Mouse (Mus musculus): ENCODE results near the gene C1qb.

The C1qb gene

GRCm38 (mm10) chr4:136842033-136842432 is 44.0 kb downstream of the C1qb start:
- DNase-seq: no peak

DNA sequence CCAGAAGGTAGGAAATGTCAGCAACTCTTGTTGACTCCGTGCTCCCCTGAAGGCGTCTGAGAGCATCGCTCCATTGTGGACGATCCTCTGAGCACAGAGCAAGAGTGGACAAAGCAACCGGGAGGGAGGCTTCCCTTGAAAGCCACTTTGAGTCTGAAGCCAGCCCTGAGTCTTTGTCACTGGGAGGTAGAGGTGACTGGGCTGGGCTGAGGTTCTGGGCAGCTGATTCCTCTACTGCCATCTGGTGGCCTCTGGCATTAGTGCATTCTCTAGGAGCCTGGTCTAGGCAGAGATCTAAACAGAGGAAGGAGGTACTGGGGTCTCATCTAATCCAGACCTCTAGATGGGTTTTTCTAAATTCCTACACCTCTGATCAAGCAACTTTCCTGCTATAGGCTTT is 44.9 kb downstream of the C1qb start:
- DNase-seq: peak; percentile 86

GRCm38 (mm10) chr4:136838462-136838861 is 47.5 kb downstream of the C1qb start:
- DNase-seq: no peak

- DNase-seq: no peak
Measured at GRCm38 (mm10) chr4:136838026-136838425, 48.0 kb downstream of the C1qb start.

- DNase-seq: no peak
Measured at GRCm38 (mm10) chr4:136836387-136836931, 49.5 kb downstream of the C1qb start.

DNA sequence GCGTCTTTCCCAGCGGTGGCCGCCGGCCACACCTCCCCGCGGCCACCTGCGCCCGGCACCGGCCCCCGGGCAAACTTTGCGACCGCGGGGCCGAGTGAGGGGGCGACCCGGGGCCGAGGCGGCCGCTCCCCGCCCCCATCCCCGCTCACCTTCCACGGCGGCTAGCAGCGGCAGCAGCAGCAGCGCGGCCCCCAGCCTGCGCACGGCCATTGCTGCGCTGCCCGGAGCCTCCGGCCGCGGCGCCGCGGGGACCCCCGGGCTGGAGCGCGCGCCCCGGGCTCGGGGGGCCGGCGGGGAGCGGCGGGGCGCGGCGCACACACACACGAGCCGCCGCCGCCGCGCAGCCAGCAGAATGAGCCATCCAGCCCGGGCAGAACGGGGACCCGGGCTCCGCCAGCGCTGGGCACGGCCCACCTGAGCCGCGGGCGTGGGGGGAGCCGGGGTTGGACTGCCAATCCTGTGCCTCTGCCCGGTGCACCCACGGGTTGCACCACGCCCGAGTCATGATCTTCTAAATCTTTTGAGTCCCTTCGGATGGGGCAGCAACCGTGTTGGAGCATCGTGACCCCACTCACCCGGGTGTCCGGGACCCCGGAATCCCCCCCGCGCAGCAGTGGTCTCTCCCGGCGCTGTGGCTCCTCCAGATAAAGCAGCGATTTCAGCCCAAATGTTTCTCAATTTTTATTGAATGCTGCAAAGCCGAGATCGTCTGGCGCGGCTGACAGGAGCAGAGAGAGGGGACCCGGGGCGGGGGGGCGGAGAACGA is 50.2 kb downstream of the C1qb start, which contains the start of gene Ephb2:
Gene Ephb2 (minus strand): TSS at position 368 of the 766 bp plus-strand sequence.
- peak; percentile 83 for DNase-seq

DNA sequence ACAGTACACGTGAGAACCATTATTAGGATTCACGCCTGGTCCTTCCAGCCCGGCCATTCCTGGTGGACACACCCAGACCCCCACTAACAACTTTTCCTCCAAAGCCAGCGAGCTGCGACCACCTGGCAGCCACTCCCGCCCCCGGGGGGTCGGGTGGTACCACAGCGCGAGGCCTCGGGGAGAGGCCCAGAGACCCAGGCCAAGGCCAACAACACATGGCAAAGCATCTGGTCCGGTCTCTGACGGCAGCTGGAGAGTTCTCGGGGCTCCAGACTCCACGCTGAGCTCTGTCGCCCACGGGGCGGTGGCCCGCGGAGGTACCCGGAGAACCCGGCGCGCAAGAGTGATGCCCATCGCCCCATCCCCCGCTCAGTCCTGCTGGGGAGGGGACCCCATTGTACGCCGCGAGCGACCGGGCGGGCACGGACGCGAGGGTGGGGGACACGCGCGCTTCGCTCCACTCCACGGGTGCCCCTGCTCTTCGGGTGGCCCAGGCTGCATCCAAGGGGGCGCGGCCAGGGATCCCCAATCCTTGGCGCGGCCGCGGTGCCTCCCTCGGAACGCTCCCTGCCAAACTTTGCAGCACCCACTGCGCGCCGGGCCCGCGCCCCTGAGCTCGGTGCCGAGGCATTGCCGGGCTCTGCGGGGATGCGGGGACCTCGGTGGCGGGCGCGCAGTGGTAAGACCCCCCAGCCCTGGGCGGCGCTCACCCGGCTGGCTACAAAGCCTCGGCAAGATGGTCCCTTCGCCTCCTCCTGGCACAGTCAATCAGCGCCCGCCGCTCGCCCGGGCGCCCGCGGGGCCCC is 51.0 kb downstream of the C1qb start:
- DNase-seq: peak; percentile 41

- DNase-seq: no peak
Measured at GRCm38 (mm10) chr4:136834439-136834814, 51.6 kb downstream of the C1qb start.

GRCm38 (mm10) chr4:136833619-136834351 is 52.2 kb downstream of the C1qb start:
- no peak for DNase-seq

- DNase-seq: peak; percentile 54
Measured at GRCm38 (mm10) chr4:136832559-136833232, 53.3 kb downstream of the C1qb start.

DNA sequence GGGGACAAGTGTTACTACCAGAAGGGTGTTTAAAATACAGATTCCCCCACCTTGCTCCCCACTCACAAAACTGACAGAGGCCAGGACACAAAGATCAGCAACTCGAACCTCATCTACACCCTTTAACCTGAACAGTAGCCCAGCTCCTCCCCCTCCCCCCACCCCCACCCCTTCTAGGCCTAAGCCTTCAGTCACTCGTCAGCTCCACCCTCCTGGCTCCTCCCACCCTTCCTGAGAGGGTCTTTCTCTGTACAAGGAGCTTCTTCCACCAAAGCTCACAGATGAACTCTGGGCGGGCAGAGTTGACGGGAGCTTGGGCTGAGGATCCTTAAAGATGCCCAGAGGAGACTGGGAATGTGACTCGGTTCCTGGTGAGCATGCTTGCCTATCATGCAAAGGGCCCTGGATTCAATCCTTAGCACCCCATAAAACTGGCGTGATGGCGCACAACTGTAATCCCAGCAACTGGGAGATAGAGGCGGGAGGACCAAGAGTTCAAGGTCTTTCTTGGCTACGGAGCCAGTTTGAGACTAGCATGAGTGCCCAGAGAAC is 55.6 kb downstream of the C1qb start:
- DNase-seq: peak; percentile 41

Data from thymus, postnatal 14 days (tissue).